Mouse (Mus musculus): ENCODE measurements around the gene H2-DMb1.
"Not testable (repeated sequence)": the region's sequence is repeated elsewhere in the genome, so short reads cannot be mapped to it uniquely, and the experiment has no call there.

The H2-DMb1 gene

GRCm38 (mm10) chr17:34141448-34141847 is 11.4 kb upstream of the H2-DMb1 start:
- in situ Hi-C loops (cut with MboI; ENCODE audit: unreplicated experiment in 2 of 2) = no loop called here

- in situ Hi-C loops (cut with MboI; ENCODE audit: unreplicated experiment in 2 of 2) = no loop called here
Observed at GRCm38 (mm10) chr17:34142456-34143010, 10.3 kb upstream of the H2-DMb1 start.

GRCm38 (mm10) chr17:34143033-34143432 is 9.8 kb upstream of the H2-DMb1 start, which contains the start of gene H2-DMb2:
Gene H2-DMb2 (plus strand): TSS chr17:34143307.
- in situ Hi-C loops (cut with MboI; ENCODE audit: unreplicated experiment in 2 of 2) = no loop called here

GRCm38 (mm10) chr17:34143461-34143860 is 9.4 kb upstream of the H2-DMb1 start:
- in situ Hi-C loops (cut with MboI; ENCODE audit: unreplicated experiment in 2 of 2) = no loop called here

GRCm38 (mm10) chr17:34144221-34144620 is 8.7 kb upstream of the H2-DMb1 start:
- in situ Hi-C loops (cut with MboI; ENCODE audit: unreplicated experiment in 2 of 2) = not testable (repeated sequence)

GRCm38 (mm10) chr17:34144960-34145371 is 7.9 kb upstream of the H2-DMb1 start:
- in situ Hi-C loops (cut with MboI; ENCODE audit: unreplicated experiment in 2 of 2) = no loop called here

- in situ Hi-C loops (cut with MboI; ENCODE audit: unreplicated experiment in 2 of 2) = loop anchor here in 1 of 2 experiments (25.0 kb wide), 1 partner anchor 407 kb away; the partner anchor contains the start of gene Notch4
Observed at GRCm38 (mm10) chr17:34155534-34155933, 2.7 kb downstream of the H2-DMb1 start.

- in situ Hi-C loops (cut with MboI; ENCODE audit: unreplicated experiment in 2 of 2) = loop anchor here in 1 of 2 experiments (5.0 to 25.0 kb wide), 2 partner anchors 72 to 398 kb away; partner anchors contain the start of genes H2-Oa and Notch4
Observed at GRCm38 (mm10) chr17:34164202-34164895, 11.5 kb downstream of the H2-DMb1 start.

GRCm38 (mm10) chr17:34165033-34165730 is 12.3 kb downstream of the H2-DMb1 start:
- in situ Hi-C loops (cut with MboI; ENCODE audit: unreplicated experiment in 2 of 2) = loop anchor here (5.0 to 25.0 kb wide), 5 partner anchors 33 to 397 kb away; partner anchors contain the start of genes H2-Oa (in 1 of the 2) and Notch4 (in 1 of the 2)

- in situ Hi-C loops (cut with MboI; ENCODE audit: unreplicated experiment in 2 of 2) = loop anchor here (5.0 to 25.0 kb wide), 5 partner anchors 37 to 393 kb away; partner anchors contain the start of genes H2-Oa (in 1 of the 2) and Notch4 (in 1 of the 2)
Observed at GRCm38 (mm10) chr17:34169279-34169678, 16.4 kb downstream of the H2-DMb1 start.

GRCm38 (mm10) chr17:34170487-34170876 is 17.6 kb downstream of the H2-DMb1 start:
- in situ Hi-C loops (cut with MboI; ENCODE audit: unreplicated experiment in 2 of 2) = loop anchor here (5.0 to 25.0 kb wide), 4 partner anchors 67 to 392 kb away; partner anchors contain the start of genes H2-Ob (in 2 of the 2), Btnl2 (in 1 of the 2) and Notch4 (in 1 of the 2)

- in situ Hi-C loops (cut with MboI; ENCODE audit: unreplicated experiment in 2 of 2) = loop anchor here (5.0 to 25.0 kb wide), 4 partner anchors 66 to 391 kb away; partner anchors contain the start of genes H2-Ob (in 2 of the 2), Btnl2 (in 1 of the 2) and Notch4 (in 1 of the 2)
Observed at GRCm38 (mm10) chr17:34170877-34171498, 18.1 kb downstream of the H2-DMb1 start.

GRCm38 (mm10) chr17:34172528-34172927 is 19.7 kb downstream of the H2-DMb1 start:
- in situ Hi-C loops (cut with MboI; ENCODE audit: unreplicated experiment in 2 of 2) = loop anchor here (5.0 to 25.0 kb wide), 4 partner anchors 65 to 390 kb away; partner anchors contain the start of genes H2-Ob (in 2 of the 2), Btnl2 (in 1 of the 2) and Notch4 (in 1 of the 2)

GRCm38 (mm10) chr17:34174075-34174474 is 21.2 kb downstream of the H2-DMb1 start:
- in situ Hi-C loops (cut with MboI; ENCODE audit: unreplicated experiment in 2 of 2) = loop anchor here (5.0 to 25.0 kb wide), 4 partner anchors 63 to 388 kb away; partner anchors contain the start of genes H2-Ob (in 2 of the 2), Btnl2 (in 1 of the 2) and Notch4 (in 1 of the 2)

GRCm38 (mm10) chr17:34177179-34177578 is 24.3 kb downstream of the H2-DMb1 start:
- in situ Hi-C loops (cut with MboI; ENCODE audit: unreplicated experiment in 2 of 2) = loop anchor here in 1 of 2 experiments (5.0 to 10.0 kb wide), 3 partner anchors 35 to 208 kb away; partner anchors contain the start of gene Btnl2

GRCm38 (mm10) chr17:34179019-34179418 is 26.1 kb downstream of the H2-DMb1 start:
- in situ Hi-C loops (cut with MboI; ENCODE audit: unreplicated experiment in 2 of 2) = loop anchor here in 1 of 2 experiments (5.0 to 10.0 kb wide), 3 partner anchors 33 to 206 kb away; partner anchors contain the start of gene Btnl2

- in situ Hi-C loops (cut with MboI; ENCODE audit: unreplicated experiment in 2 of 2) = loop anchor here in 1 of 2 experiments (5.0 to 10.0 kb wide), 3 partner anchors 32 to 205 kb away; partner anchors contain the start of gene Btnl2
Observed at GRCm38 (mm10) chr17:34179913-34180859, 27.3 kb downstream of the H2-DMb1 start.

GRCm38 (mm10) chr17:34183564-34184219 is 30.8 kb downstream of the H2-DMb1 start:
- in situ Hi-C loops (cut with MboI; ENCODE audit: unreplicated experiment in 2 of 2) = no loop called here
